Mouse (Mus musculus): ENCODE results near the gene Hsh2d. TPM values are rescaled to one million over a fixed set of nuclear protein-coding genes. Genes with fewer than 3 reads are reported as not detected.

Hsh2d gene
- 0.89 and 1.6 TPM in 2 replicates for polyA plus RNA-seq (2012; rRNA removed)

GRCm38 (mm10) chr8:72189417-72190214, at the start of gene Hsh2d:
Gene Hsh2d (plus strand): TSS chr8:72189638.

GRCm38 (mm10) chr8:72160707-72161697, 28.4 kb upstream of the Hsh2d start, which contains the start of gene Rab8a:
Gene Rab8a (plus strand): TSS chr8:72161200.

GRCm38 (mm10) chr8:72212751-72213150, 23.3 kb downstream of the Hsh2d start, which contains the start of gene Cib3:
Gene Cib3 (minus strand): TSS chr8:72212837.

GRCm38 (mm10) chr8:72213536-72213935, 24.1 kb downstream of the Hsh2d start, which contains the start of gene Gm11034:
Gene Gm11034 (minus strand): TSS chr8:72213636.

GRCm38 (mm10) chr8:72219541-72220363, 30.3 kb downstream of the Hsh2d start, which contains the start of gene Fam32a:
Gene Fam32a (plus strand): TSS chr8:72219730.

GRCm38 (mm10) chr8:72239499-72240402, 50.3 kb downstream of the Hsh2d start, which contains the start of gene Ap1m1:
Gene Ap1m1 (plus strand): TSS chr8:72240018.

Other genes starting within 250 kb of the Hsh2d start
- gene Zfp961, start 238.6 kb upstream of the Hsh2d start, polyA plus RNA-seq (2012; rRNA removed) = 6.4 and 7.1 TPM in 2 replicates
- 5.9 and 6.0 TPM in 2 replicates for gene Cyp4f18, start 180.0 kb upstream of the Hsh2d start, polyA plus RNA-seq (2012; rRNA removed)
- gene Olfr372, start 148.4 kb upstream of the Hsh2d start, polyA plus RNA-seq (2012; rRNA removed) = not detected in 2 replicates
- not detected in 2 replicates for gene Olfr373, start 106.5 kb upstream of the Hsh2d start, polyA plus RNA-seq (2012; rRNA removed)
- 0.01 TPM in 1 of 2 replicates, not detected in the other for gene Olfr374, start 82.6 kb upstream of the Hsh2d start, polyA plus RNA-seq (2012; rRNA removed)
- 60.7 and 68.7 TPM in 2 replicates for gene Tpm4, start 54.7 kb upstream of the Hsh2d start, polyA plus RNA-seq (2012; rRNA removed)
- 66.6 and 67.5 TPM in 2 replicates for gene Rab8a, start 28.4 kb upstream of the Hsh2d start, polyA plus RNA-seq (2012; rRNA removed)
- 0.03 TPM in 1 of 2 replicates, not detected in the other for gene Cib3, start 23.2 kb downstream of the Hsh2d start, polyA plus RNA-seq (2012; rRNA removed)
- not detected in 2 replicates for gene Gm11034, start 24.0 kb downstream of the Hsh2d start, polyA plus RNA-seq (2012; rRNA removed)
- gene Fam32a, start 30.1 kb downstream of the Hsh2d start, polyA plus RNA-seq (2012; rRNA removed) = 28.3 and 28.8 TPM in 2 replicates
- gene Ap1m1, start 50.4 kb downstream of the Hsh2d start, polyA plus RNA-seq (2012; rRNA removed) = 33.5 and 36.0 TPM in 2 replicates
- 5.7 and 6.6 TPM in 2 replicates for gene Gm10282, start 115.6 kb downstream of the Hsh2d start, polyA plus RNA-seq (2012; rRNA removed)
- 4.9 and 5.6 TPM in 2 replicates for gene Klf2, start 129.4 kb downstream of the Hsh2d start, polyA plus RNA-seq (2012; rRNA removed)
- 16.9 and 20.9 TPM in 2 replicates for gene Eps15l1, start 231.8 kb downstream of the Hsh2d start, polyA plus RNA-seq (2012; rRNA removed)